Mouse (Mus musculus) liver, postnatal 0 days (tissue): Measurements from ENCODE around the gene Pim3. TPM values are rescaled to one million over a fixed set of nuclear protein-coding genes. Genes with fewer than 3 reads are reported as not detected.
"Not testable (repeated sequence)": the region's sequence is repeated elsewhere in the genome, so short reads cannot be mapped to it uniquely, and the experiment has no call there.

Experiments used
- ATAC-seq: fragments of 200-750 bp; cut with Nextera tagmentation; 2 replicates; pipeline ENCODE4 v1.8.0; 2017; ENCODE audit warnings: mild to moderate bottlenecking, moderate library complexity
- DNase-seq: peaks from one replicate; pipeline ENCODE4 v3.0.0-alpha.2; 2016
- H3K27ac ChIP-seq: fragments of 300-500 bp; sonication (generic); 2 replicates; pipeline ENCODE4 v1.5.1; 2014; ENCODE audit warnings: antibody characterized with exemption, moderate library complexity, mild to moderate bottlenecking, low read depth
- H3K27me3 ChIP-seq: fragments of 300-500 bp; sonication (generic); 2 replicates; pipeline ENCODE4 v1.6.1; 2014; ENCODE audit warnings: low read length, control low read depth, mixed read lengths; ENCODE audit not compliant: insufficient read depth
- H3K36me3 ChIP-seq: fragments of 300-500 bp; sonication (generic); replicated peaks from 2 replicates; pipeline ENCODE4 v1.6.1; 2014; ENCODE audit warnings: mild to moderate bottlenecking, control low read depth, low read length, moderate library complexity, mixed read lengths; ENCODE audit not compliant: insufficient read depth
- H3K4me1 ChIP-seq: fragments of 300-500 bp; sonication (generic); 2 replicates; pipeline ENCODE4 v1.6.1; 2014; ENCODE audit warnings: antibody characterized with exemption, mild to moderate bottlenecking, control low read depth; ENCODE audit not compliant: insufficient read depth
- H3K4me2 ChIP-seq: fragments of 300-500 bp; sonication (generic); 2 replicates; pipeline ENCODE4 v1.6.1; 2014; ENCODE audit warnings: low read depth, mild to moderate bottlenecking, low read length, moderate library complexity, mixed read lengths
- H3K4me3 ChIP-seq: fragments of 300-500 bp; sonication (generic); 2 replicates; pipeline ENCODE4 v1.5.1; 2014; ENCODE audit warnings: low read depth, low read length
- H3K9ac ChIP-seq: fragments of 300-500 bp; sonication (generic); replicated peaks from 2 replicates; pipeline ENCODE4 v1.6.1; 2014; ENCODE audit warnings: mild to moderate bottlenecking, moderate library complexity
- H3K9me3 ChIP-seq: fragments of 300-500 bp; sonication (generic); 2 replicates; pipeline ENCODE4 v1.6.1; 2016; ENCODE audit warnings: mild to moderate bottlenecking, control low read depth, low read length, mixed read lengths
- CTCF ChIP-seq: sonication (generic); IDR thresholded peaks from 2 replicates; pipeline ENCODE4 v1.5.1; 2016; ENCODE audit warnings: antibody characterized with exemption, low read depth
- EP300 ChIP-seq: IDR thresholded peaks from 2 replicates; pipeline ENCODE4 v1.6.1; 2016; ENCODE audit warnings: antibody characterized with exemption, low read depth, mild to moderate bottlenecking
- WGBS: fragments of 180-500 bp; shearing (Covaris S2); extraction: QIAGEN DNeasy Blood & Tissue Kit; methylation state at CpG from one replicate; pipeline ENCODE4 v1.1.7; 2014; ENCODE audit not compliant: insufficient replicate concordance; 5-methylcytosine and 5-hydroxymethylcytosine counted together
- polyA plus RNA-seq: library from polyadenylated mRNA; unstranded; fragments of >200 nt; fragmentation: Nextera tagmentation; extraction: Ambion mirVana; gene quantifications from 2 replicates; pipeline ENCODE4 v1.2.1, GENCODE M21; 2015

Gene Pim3
- 18.4 and 34.2 TPM in 2 replicates for polyA plus RNA-seq

DNA sequence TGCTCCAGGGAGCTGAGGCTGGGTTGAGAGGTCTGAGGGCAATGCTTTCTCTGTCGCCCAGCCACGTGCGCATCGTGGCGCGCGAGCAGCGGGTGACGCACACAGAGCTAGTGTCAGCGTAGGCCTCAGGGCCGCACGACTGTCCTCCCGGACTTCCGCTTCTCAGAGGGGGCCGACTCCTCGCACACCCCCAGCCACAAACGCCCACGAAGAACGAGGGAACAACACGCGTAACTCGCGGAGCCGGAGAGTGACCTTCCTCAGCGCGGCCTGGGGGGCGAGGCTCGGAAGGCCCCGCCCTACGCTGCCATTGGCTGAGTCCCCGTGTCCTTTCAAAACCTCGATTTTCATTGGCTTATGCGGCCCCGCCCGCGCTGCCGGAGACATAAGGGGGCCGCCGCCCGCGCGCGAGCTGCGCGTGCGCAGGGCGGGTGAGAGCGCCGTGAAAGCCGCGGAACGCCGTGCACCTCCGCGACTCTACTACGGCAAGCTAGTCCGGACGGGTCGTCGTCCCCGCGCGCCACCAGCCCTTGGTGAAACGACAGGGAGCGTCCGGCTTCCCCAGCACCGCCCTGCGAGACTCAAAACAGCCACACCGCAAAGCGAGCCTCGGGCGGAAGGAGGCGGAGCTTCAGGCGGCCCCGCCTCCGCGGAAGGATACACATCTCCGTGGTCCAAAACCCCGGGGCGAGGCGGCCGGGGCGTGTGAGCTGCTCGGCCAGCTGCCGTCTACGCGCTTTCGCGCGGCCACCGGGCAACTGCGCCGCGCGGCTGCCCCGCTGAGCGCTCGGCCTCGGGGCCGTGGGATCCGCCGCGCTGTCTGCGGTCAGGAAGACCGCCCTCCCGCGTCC lies at the start of gene Pim3:
Gene Pim3 (plus strand): TSS at position 415 of the 851 bp plus-strand sequence.
- ATAC-seq (peak; percentile 82), DNase-seq (peak; percentile 94)
- Histone ChIP-seq H3K4me2 (peak within 1 kb of the TSS; percentile 87), H3K36me3 (peaks cover 19% of the 10 kb centered on the region), H3K4me3 (peak within 1 kb of the TSS; percentile 78), H3K9ac (peak within 1 kb of the TSS; percentile 93), H3K9me3 (no peaks in the 10 kb centered on the region), H3K27ac (peak within 1 kb of the TSS; percentile 97), H3K4me1 (peaks cover 53% of the 10 kb centered on the region), H3K27me3 (no peaks in the 10 kb centered on the region)
- under 1% methylated on average over 84 of the region's 107 CpGs for WGBS
- no peak for TF ChIP-seq CTCF
- TF ChIP-seq EP300 = peak; percentile 75

DNA sequence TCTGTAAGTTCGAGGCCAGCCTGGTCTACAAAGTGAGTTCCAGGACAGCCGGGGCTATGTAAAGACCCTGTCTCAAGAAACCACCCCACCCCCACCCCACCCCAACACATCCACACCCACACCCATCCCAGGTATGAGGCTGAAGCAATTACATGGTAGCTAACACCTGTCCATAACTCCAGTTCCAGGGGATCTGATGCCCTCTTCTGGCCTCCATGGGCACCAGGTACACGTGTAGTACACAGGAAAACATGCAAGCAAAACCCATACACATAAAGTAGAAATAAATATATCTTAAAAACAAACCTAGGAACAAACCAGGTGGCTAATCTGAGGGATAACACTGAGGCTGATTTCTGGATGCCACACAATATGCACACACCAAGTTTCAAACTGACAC lies 48.7 kb upstream of the Pim3 start:
- ATAC-seq (no peak), DNase-seq (no peak)
- no peak overlapping the region for H3K4me2 ChIP-seq
- 84% methylated on average over 3 of the region's 3 CpGs for WGBS
- TF ChIP-seq CTCF (peak; percentile 48), EP300 (no peak)
- H3K4me3 ChIP-seq = no peak overlapping the region
- no peaks in the 10 kb centered on the region for H3K9me3 ChIP-seq
- H3K36me3 ChIP-seq = peaks cover 16% of the 10 kb centered on the region
- no peaks in the 10 kb centered on the region for H3K27me3 ChIP-seq
- no peak overlapping the region for H3K27ac ChIP-seq
- no peak overlapping the region for H3K9ac ChIP-seq
- H3K4me1 ChIP-seq = peaks cover under 1% of the 10 kb centered on the region

DNA sequence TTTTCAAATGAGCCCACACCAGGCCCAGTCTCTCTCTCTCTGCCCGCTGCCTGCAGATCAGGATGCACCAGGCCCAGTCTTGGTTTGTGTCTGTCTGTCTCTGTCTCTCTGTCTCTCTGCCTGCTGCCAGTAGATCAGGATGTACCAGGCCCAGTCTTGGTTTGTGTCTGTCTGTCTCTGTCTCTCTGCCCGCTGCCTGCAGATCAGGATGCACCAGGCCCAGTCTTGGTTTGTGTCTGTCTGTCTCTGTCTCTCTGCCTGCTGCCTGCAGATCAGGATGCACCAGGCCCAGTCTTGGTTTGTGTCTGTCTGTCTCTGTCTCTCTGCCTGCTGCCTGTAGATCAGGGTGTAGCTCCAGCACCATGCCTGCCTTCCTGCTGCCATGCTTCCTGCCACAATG lies 48.1 kb upstream of the Pim3 start:
- ATAC-seq, H3K4me1 ChIP-seq, H3K4me3 ChIP-seq, H3K27ac ChIP-seq, DNase-seq, H3K9ac ChIP-seq, H3K27me3 ChIP-seq, H3K9me3 ChIP-seq, H3K4me2 ChIP-seq: not testable (repeated sequence)
- H3K36me3 ChIP-seq = peaks cover 16% of the 10 kb centered on the region
- WGBS = 92% methylated on average over 2 of the region's 2 CpGs

DNA sequence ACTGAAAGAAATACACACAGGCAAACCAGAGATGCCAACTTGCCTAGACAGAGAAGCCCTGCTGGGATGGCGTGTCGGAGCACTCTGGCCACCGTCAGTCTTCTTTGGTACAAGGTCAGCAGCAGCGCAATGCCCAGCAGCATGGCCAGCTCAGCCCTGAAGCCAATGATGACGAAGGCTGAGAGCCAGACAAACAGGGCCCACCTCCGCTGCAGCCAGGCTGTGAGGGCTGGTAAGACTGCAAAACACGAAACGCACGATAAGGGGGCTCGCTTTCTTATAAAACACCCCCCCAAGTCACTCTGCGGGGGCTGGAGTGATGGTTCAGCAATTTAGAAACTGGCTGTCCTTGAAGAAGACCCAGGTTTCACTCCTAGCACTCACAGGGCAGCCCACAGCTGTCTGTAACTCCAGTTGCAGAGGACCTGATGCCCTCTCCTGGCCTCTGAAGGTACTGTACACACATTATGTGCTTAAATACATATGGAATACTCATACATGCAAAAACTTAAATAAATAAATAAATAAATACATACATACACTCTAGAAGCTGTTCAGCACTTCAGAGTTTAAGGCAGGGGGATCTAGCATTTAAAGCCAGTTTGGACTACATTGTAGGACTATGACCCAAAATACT lies 47.5 kb upstream of the Pim3 start:
- Histone ChIP-seq H3K27me3 (no peaks in the 10 kb centered on the region), H3K4me1 (peaks cover 6% of the 10 kb centered on the region), H3K9ac (no peak overlapping the region), H3K36me3 (peaks cover 16% of the 10 kb centered on the region), H3K27ac (no peak overlapping the region), H3K9me3 (no peaks in the 10 kb centered on the region), H3K4me3 (no peak overlapping the region), H3K4me2 (no peak overlapping the region)
- DNase-seq (no peak), ATAC-seq (no peak)
- TF ChIP-seq CTCF = peak; percentile 52
- no peak for TF ChIP-seq EP300
- 93% methylated on average over 11 of the region's 11 CpGs for WGBS

DNA sequence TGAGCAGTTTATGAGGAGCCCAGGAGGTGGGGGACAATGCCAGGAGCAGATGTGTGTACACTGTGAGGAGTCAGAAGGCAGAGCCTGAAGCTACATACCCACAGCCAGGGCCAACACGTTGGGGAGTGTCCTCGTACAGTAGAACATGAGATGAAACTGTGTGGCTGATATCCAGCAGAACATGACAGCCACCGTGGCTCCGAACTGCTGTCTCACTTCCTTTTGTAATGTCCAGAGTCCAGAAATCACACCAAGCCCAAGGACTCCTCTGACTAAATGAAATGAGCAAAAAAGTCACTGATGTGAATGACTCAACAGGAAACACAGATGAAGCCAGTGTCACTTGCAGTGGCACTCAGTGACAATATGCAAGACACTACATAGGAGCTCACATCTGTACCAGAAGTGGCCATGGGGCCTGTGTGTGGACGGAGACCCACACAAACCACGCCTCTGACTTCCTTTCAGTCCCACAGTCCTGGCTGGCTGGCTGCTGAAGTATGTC lies 46.7 kb upstream of the Pim3 start:
- no peak for ATAC-seq
- H3K27ac ChIP-seq = no peak overlapping the region
- no peak for TF ChIP-seq EP300
- TF ChIP-seq CTCF = no peak
- H3K4me1 ChIP-seq = peaks cover 9% of the 10 kb centered on the region
- peaks cover 16% of the 10 kb centered on the region for H3K36me3 ChIP-seq
- no peak overlapping the region for H3K4me3 ChIP-seq
- H3K4me2 ChIP-seq = no peak overlapping the region
- H3K27me3 ChIP-seq = no peaks in the 10 kb centered on the region
- DNase-seq = no peak
- no peak overlapping the region for H3K9ac ChIP-seq
- no peaks in the 10 kb centered on the region for H3K9me3 ChIP-seq
- WGBS = 52% methylated on average over 6 of the region's 6 CpGs
